Mouse (Mus musculus): Measurements from ENCODE around the gene Acoxl. TPM values are rescaled to one million over a fixed set of nuclear protein-coding genes. Genes with fewer than 3 reads are reported as not detected.

The Acoxl gene
- polyA plus RNA-seq, 1 experiment: not detected

DNA sequence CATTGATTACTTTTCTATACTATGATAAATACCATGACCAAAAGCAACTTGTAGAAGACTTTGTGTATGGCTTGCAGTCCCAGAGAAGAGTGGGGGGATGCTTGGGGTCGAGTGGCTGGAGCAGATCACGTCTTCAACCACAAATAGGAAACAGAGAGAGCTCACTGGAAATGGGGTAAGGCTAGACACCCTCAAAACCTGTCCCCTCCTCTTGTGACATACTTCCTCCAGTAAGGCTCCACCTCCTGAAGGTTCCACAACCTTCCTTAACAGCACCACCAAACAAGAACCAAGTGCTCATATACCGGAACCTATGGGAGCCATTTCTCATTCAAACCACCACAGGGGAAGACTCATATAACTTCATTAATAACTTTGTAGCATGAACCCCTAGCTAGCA, 331.9 kb downstream of the Acoxl start:
- H3K4me1 ChIP-seq (ENCODE audit: control insufficient read depth, insufficient read depth, low read length): peaks cover 4% of the 10 kb centered on the region; the same call in 1 of the 2 replicates
- H3K4me3 ChIP-seq (ENCODE audit: insufficient read depth, low read depth, low read length): no peak overlapping the region
- WGBS: 97% methylated on average over 3 of the region's 3 CpGs
- no peak for TF ChIP-seq CTCF (conservative IDR thresholded peaks at IDR 0.05; ENCODE audit: insufficient read depth, insufficient read length, low read depth, low read length)
- TF ChIP-seq POLR2A (IDR thresholded peaks at IDR 0.05; ENCODE audit: low read depth, low read length): no peak
- DNase-seq: no peak
- no peaks in the 10 kb centered on the region for H3K27me3 ChIP-seq (replicated peaks; ENCODE audit: control insufficient read depth, insufficient read depth, low read length)
- no peaks in the 10 kb centered on the region for H3K36me3 ChIP-seq (ENCODE audit: control insufficient read depth, insufficient read depth, low read length)
- no peak overlapping the region for H3K27ac ChIP-seq (ENCODE audit: insufficient read depth, low read depth, low read length)

DNA sequence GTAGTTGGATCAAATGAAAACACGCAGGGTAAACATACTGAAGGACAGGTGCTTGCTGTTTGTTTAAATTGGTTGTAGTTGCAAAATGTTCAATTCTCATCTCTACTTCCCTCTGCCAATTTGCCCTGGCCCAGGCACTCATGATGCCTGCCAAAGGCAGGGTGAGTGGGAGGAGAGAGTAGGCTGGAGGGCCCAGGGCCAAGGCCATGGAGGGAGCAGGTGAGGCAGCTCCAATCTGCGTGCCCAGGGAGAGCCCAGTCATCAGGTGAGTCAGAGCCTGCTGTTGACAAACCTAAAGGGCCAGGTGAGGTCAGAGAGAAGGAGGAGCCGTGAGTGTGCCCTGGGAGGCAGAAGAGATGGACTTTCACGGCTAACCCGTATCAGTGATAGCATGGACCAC, 333.6 kb downstream of the Acoxl start:
- H3K4me3 ChIP-seq (ENCODE audit: insufficient read depth, low read depth, low read length): no peak overlapping the region
- H3K36me3 ChIP-seq (ENCODE audit: control insufficient read depth, insufficient read depth, low read length): no peaks in the 10 kb centered on the region
- DNase-seq: peak; percentile 8
- WGBS: 84% methylated on average over 5 of the region's 5 CpGs
- no peaks in the 10 kb centered on the region for H3K4me1 ChIP-seq (ENCODE audit: control insufficient read depth, insufficient read depth, low read length)
- H3K27ac ChIP-seq (ENCODE audit: insufficient read depth, low read depth, low read length): no peak overlapping the region
- no peaks in the 10 kb centered on the region for H3K27me3 ChIP-seq (replicated peaks; ENCODE audit: control insufficient read depth, insufficient read depth, low read length)
- TF ChIP-seq POLR2A (IDR thresholded peaks at IDR 0.05; ENCODE audit: low read depth, low read length) (no peak), CTCF (conservative IDR thresholded peaks at IDR 0.05; ENCODE audit: insufficient read depth, insufficient read length, low read depth, low read length) (no peak)

Other genes starting within 250 kb of the Acoxl start
- 91.2 and 91.5 TPM in 2 replicates for gene Mal, start 182.2 kb upstream of the Acoxl start, polyA plus RNA-seq (2012; rRNA removed)
- gene Mall, start 108.9 kb upstream of the Acoxl start, polyA plus RNA-seq (2012; rRNA removed): 1.3 and 1.8 TPM in 2 replicates
- 21.0 and 25.9 TPM in 2 replicates for gene Nphp1, start 50.0 kb upstream of the Acoxl start, polyA plus RNA-seq (2012; rRNA removed)
- 70.5 and 92.9 TPM in 2 replicates for gene Mtln, start 46.4 kb upstream of the Acoxl start, polyA plus RNA-seq (2012; rRNA removed)
- gene Bub1, start 7.0 kb upstream of the Acoxl start, polyA plus RNA-seq (2012; rRNA removed): 0.08 TPM in 2 replicates